Mouse (Mus musculus) cortical plate, adult 2 months (tissue): Measurements from ENCODE around the gene Mbnl1.

Experiments used
- CTCF ChIP-seq: fragments of 200-500 bp; IDR thresholded peaks from 2 replicates; pipeline ENCODE4 v1.5.1; 2011; ENCODE audit warnings: mild to moderate bottlenecking, control low read depth, low read length; ENCODE audit not compliant: insufficient read depth; ENCODE audit errors: extremely low read depth
- POLR2A ChIP-seq: fragments of 200-500 bp; IDR thresholded peaks from 2 replicates; pipeline ENCODE4 v1.6.1; 2011; ENCODE audit warnings: mild to moderate bottlenecking, low read length, control low read depth; ENCODE audit not compliant: insufficient read depth; ENCODE audit errors: extremely low read depth

DNA sequence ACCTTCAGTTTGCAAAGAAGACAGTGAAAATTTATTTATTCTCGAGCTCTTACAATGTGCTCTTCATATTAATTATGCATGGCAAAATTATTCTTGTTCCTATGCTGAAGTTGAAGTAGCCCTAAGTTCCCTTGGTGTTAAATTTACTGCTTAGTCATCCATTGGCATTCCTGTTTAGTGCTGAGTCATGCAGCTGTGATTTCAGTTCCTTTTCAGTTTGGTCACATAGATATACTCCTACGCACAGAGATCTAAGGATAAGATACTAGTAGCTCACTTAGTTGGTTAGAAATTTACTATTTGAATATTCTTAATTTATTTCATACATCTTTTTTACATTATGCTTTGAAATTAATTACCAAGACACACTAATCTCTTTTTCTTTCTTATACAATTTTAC, 143.5 kb downstream of the Mbnl1 start:
- TF ChIP-seq POLR2A, result no peak
- TF ChIP-seq CTCF, result no peak
